Mouse (Mus musculus) activated CD4-positive, CD25-positive, alpha-beta regulatory T cell, adult 9 weeks (primary cell): Measurements from ENCODE around the gene Itk. TPM values are rescaled to one million over a fixed set of nuclear protein-coding genes. Genes with fewer than 3 reads are reported as not detected.

ENCODE experiments used
- polyA plus RNA-seq: library from polyadenylated mRNA; unstranded; fragments of 100-300 nt; shearing (Covaris generic); gene quantifications from one replicate; pipeline ENCODE4 v1.2.1, GENCODE M21; 2017

Gene Itk
- 285 TPM for polyA plus RNA-seq

GRCm38 (mm10) chr11:46389336-46390117 is at the start of gene Itk:
TSS of gene Itk (minus strand) at chr11:46389515.

GRCm38 (mm10) chr11:46436760-46437458 is 47.6 kb upstream of the Itk start, which contains the start of gene Med7:
TSS of gene Med7 (plus strand) at chr11:46436925.

GRCm38 (mm10) chr11:46396167-46396859 is 7.0 kb upstream of the Itk start, which contains the start of gene Fam71b:
TSS of gene Fam71b (plus strand) at chr11:46396559.

GRCm38 (mm10) chr11:46312523-46313035 is 76.7 kb downstream of the Itk start, which contains the start of gene Cyfip2:
TSS of gene Cyfip2 (minus strand) at chr11:46312859.

Other genes with a start within 250 kb of the Itk start
- gene Nipal4, start 223.0 kb downstream of the Itk start, polyA plus RNA-seq: 0.28 TPM
- gene Fndc9, start 154.0 kb downstream of the Itk start, polyA plus RNA-seq: 0.87 TPM
- 189 TPM for gene Cyfip2, start 76.7 kb downstream of the Itk start, polyA plus RNA-seq
- 1.8 TPM for gene Fam71b, start 7.0 kb upstream of the Itk start, polyA plus RNA-seq
- gene Med7, start 47.4 kb upstream of the Itk start, polyA plus RNA-seq: 67.4 TPM
- 3.3 TPM for gene Havcr2, start 65.4 kb upstream of the Itk start, polyA plus RNA-seq
- gene Gm12169, start 134.7 kb upstream of the Itk start, polyA plus RNA-seq: 1.7 TPM
- not detected for gene BC053393, start 182.0 kb upstream of the Itk start, polyA plus RNA-seq
- not detected for gene Dppa1, start 239.7 kb upstream of the Itk start, polyA plus RNA-seq